Mouse (Mus musculus): ENCODE data around the gene Snrpe.

GRCm38 (mm10) chr1:133596298-133597007 lies 13.6 kb downstream of the Snrpe start:
- no peak for TF ChIP-seq GATA1 (IDR thresholded peaks at IDR 0.05; ENCODE audit: borderline replicate concordance, low read length)
- no peak for TF ChIP-seq FLI1 (IDR thresholded peaks at IDR 0.05; ENCODE audit: low read length)
